Mouse (Mus musculus): Measurements from ENCODE around the gene Mad2l1bp.

DNA sequence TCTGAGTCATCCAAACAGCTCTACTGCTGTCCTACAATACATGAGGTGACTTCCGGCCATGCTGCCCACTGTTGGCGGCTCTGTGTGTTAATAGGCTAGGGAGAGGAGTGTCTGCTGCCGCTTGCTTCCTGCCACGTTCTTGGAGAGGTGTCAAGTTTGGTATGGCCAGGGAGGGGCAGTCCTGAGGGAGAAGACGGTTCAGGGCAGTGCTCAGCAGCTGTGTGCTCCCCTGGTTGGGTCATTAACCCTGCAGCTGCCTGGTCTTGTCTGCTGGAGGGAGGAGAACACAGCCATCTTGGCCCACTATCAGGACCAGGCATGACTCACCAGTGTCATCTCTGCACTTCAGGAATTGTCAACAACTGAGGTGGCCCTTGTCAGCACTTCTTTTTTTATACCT, 15.0 kb upstream of the Mad2l1bp start:
- TF ChIP-seq CTCF (IDR thresholded peaks at IDR 0.05; ENCODE audit: borderline replicate concordance, control insufficient read depth, extremely low read depth, insufficient read depth, low read length, poor library complexity) (no peak), POLR2A (IDR thresholded peaks at IDR 0.05; ENCODE audit: control insufficient read depth, extremely low read depth, insufficient read depth, low read length, poor library complexity) (no peak)

Data from thymus, adult 2 months (tissue).